ENCODE assay signal across 12 mouse cellular contexts in genomic region chr7:110774674-110775073, GRCm38 (mm10). TPM values are rescaled to one million over a fixed set of nuclear protein-coding genes. Genes with fewer than 3 reads are reported as not detected.
A peak's percentile ranks its signal among the peaks of the same experiment; 100 is the strongest.
DNase-seq lines count a peak whose midpoint lies in the region; ATAC-seq and TF ChIP-seq lines count a peak whose summit lies in the region.
"Had no signal": no experiment of that assay in that cellular context is flagged by ENCODE, and none has a peak within 500 bp of the region (broad histone marks: within the 10 kb centered on the region; RNA-seq: fewer than 3 reads in every experiment).

No protein-coding gene starts in this region.

- no peaks in the 10 kb centered on the region for H3K9me3 ChIP-seq in heart, embryonic 10.5 days
- no peaks in the 10 kb centered on the region for H3K9me3 ChIP-seq in neural tube, embryonic 15.5 days (replicated peaks)
- no peaks in the 10 kb centered on the region for H3K9me3 ChIP-seq in liver, embryonic 14.5 days (ENCODE audit: control insufficient read depth, low read length)
- no peaks in the 10 kb centered on the region for H3K9me3 ChIP-seq in stomach, embryonic 15.5 days
- no peaks in the 10 kb centered on the region for H3K9me3 ChIP-seq in midbrain, embryonic 14.5 days (ENCODE audit: control insufficient read depth, low read length)
- H3K9me3 ChIP-seq: embryonic facial prominence, embryonic 15.5 days; neural tube, embryonic 12.5 days had no signal

- peak; percentile 84 for DNase-seq in heart, embryonic 10.5 days (ENCODE audit: low spot score)
- no peak for DNase-seq in heart, adult 18-20 months
- DNase-seq in neural tube, embryonic 10.5 days (ENCODE audit: extremely low spot score, low spot score) = no peak
- peak; percentile 86 to 88 (median 88) for DNase-seq in liver, embryonic 14.5 days (ENCODE audit: low read depth in 3 of 3, low spot score in 3 of 3)
- DNase-seq in adipocyte (ENCODE audit: low spot score) = no peak
- DNase-seq in midbrain, embryonic 14.5 days = no peak
- DNase-seq: adrenal gland, adult 2 months; lung, postnatal 4 days had no signal

- TF ChIP-seq EP300 in liver, embryonic 14.5 days (IDR thresholded peaks at IDR 0.05; ENCODE audit: low read depth) = peak; percentile 79

- WGBS in heart, embryonic 10.5 days = 43% methylated on average over 8 of the region's 8 CpGs
- 83% methylated on average over 8 of the region's 8 CpGs for WGBS in neural tube, embryonic 15.5 days
- 19% methylated on average over 8 of the region's 8 CpGs for WGBS in liver, embryonic 14.5 days (ENCODE audit: insufficient replicate concordance)
- WGBS in stomach, embryonic 15.5 days = 76% methylated on average over 8 of the region's 8 CpGs
- 90% methylated on average over 8 of the region's 8 CpGs for WGBS in midbrain, embryonic 14.5 days

- H3K4me2 ChIP-seq in neural tube, embryonic 15.5 days = no peak overlapping the region
- H3K4me2 ChIP-seq in liver, embryonic 14.5 days (ENCODE audit: low read depth) = peak overlapping the region; percentile 93
- H3K4me2 ChIP-seq in stomach, embryonic 15.5 days = 0 out of 2 replicates have a peak overlapping the region, but pooled peaks have one; percentile 27
- H3K4me2 ChIP-seq in midbrain, embryonic 14.5 days (ENCODE audit: low read length) = no peak overlapping the region
- H3K4me2 ChIP-seq: neural tube, embryonic 12.5 days had no signal

- no peak for ATAC-seq in neural tube, embryonic 15.5 days (ENCODE audit: low FRiP score)
- peak; percentile 83 for ATAC-seq in liver, embryonic 14.5 days (ENCODE audit: insufficient read depth)
- peak; percentile 82 for ATAC-seq in stomach, embryonic 15.5 days (ENCODE audit: insufficient read depth, low FRiP score, low read depth)
- ATAC-seq in midbrain, embryonic 14.5 days (ENCODE audit: low FRiP score, low TSS enrichment) = no peak

- H3K9ac ChIP-seq in neural tube, embryonic 15.5 days (replicated peaks) = no peak overlapping the region
- H3K9ac ChIP-seq in liver, embryonic 14.5 days (replicated peaks) = peak overlapping the region; percentile 98
- no peak overlapping the region for H3K9ac ChIP-seq in stomach, embryonic 15.5 days
- H3K9ac ChIP-seq in midbrain, embryonic 14.5 days (replicated peaks; ENCODE audit: low read length) = no peak overlapping the region
- H3K9ac ChIP-seq: embryonic facial prominence, embryonic 15.5 days; neural tube, embryonic 12.5 days had no signal

- peaks cover 10% of the 10 kb centered on the region for H3K27me3 ChIP-seq in heart, embryonic 10.5 days (ENCODE audit: insufficient read depth, poor library complexity, severe bottlenecking)
- no peaks in the 10 kb centered on the region for H3K27me3 ChIP-seq in neural tube, embryonic 15.5 days (replicated peaks)
- no peaks in the 10 kb centered on the region for H3K27me3 ChIP-seq in liver, embryonic 14.5 days (ENCODE audit: control insufficient read depth, insufficient read depth, low read length)
- no peaks in the 10 kb centered on the region; the same call in 1 of the 2 replicates for H3K27me3 ChIP-seq in stomach, embryonic 15.5 days (replicated peaks)
- no peaks in the 10 kb centered on the region for H3K27me3 ChIP-seq in midbrain, embryonic 14.5 days (ENCODE audit: control insufficient read depth, insufficient read depth, low read length)
- H3K27me3 ChIP-seq: embryonic facial prominence, embryonic 15.5 days had no signal

- H3K4me3 ChIP-seq in heart, embryonic 10.5 days = no peak overlapping the region
- no peak overlapping the region for H3K4me3 ChIP-seq in neural tube, embryonic 15.5 days (replicated peaks)
- peak overlapping the region; percentile 80 to 89 for H3K4me3 ChIP-seq in liver, embryonic 14.5 days (ENCODE audit: insufficient read depth in 1 of 2, low read depth in 2 of 2, low read length in 2 of 2)
- no peak overlapping the region for H3K4me3 ChIP-seq in stomach, embryonic 15.5 days (replicated peaks)
- no peak overlapping the region for H3K4me3 ChIP-seq in midbrain, embryonic 14.5 days (replicated peaks; ENCODE audit: low read depth, low read length)
- H3K4me3 ChIP-seq: neural tube, embryonic 12.5 days had no signal

- no peaks in the 10 kb centered on the region for H3K36me3 ChIP-seq in heart, embryonic 10.5 days
- no peaks in the 10 kb centered on the region for H3K36me3 ChIP-seq in neural tube, embryonic 15.5 days
- peaks cover 18% of the 10 kb centered on the region for H3K36me3 ChIP-seq in liver, embryonic 14.5 days (replicated peaks; ENCODE audit: control insufficient read depth, insufficient read depth, low read depth)
- no peaks in the 10 kb centered on the region for H3K36me3 ChIP-seq in stomach, embryonic 15.5 days
- H3K36me3 ChIP-seq in midbrain, embryonic 14.5 days (ENCODE audit: control insufficient read depth, insufficient read depth, low read length) = no peaks in the 10 kb centered on the region
- H3K36me3 ChIP-seq: embryonic facial prominence, embryonic 15.5 days; neural tube, embryonic 12.5 days had no signal

- no peak for TF ChIP-seq CTCF in liver, embryonic 14.5 days (IDR thresholded peaks at IDR 0.05; ENCODE audit: low read depth)

- peak overlapping the region; percentile 17; the same call in 1 of the 2 replicates for H3K27ac ChIP-seq in heart, embryonic 10.5 days
- H3K27ac ChIP-seq in neural tube, embryonic 15.5 days (replicated peaks) = peak overlapping the region; percentile 75; the same call in 1 of the 2 replicates
- H3K27ac ChIP-seq in liver, embryonic 14.5 days = peak overlapping the region; percentile 92
- H3K27ac ChIP-seq in stomach, embryonic 15.5 days = no peak overlapping the region
- no peak overlapping the region for H3K27ac ChIP-seq in midbrain, embryonic 14.5 days (replicated peaks; ENCODE audit: low read depth, low read length)
- H3K27ac ChIP-seq: neural tube, embryonic 12.5 days had no signal

- H3K4me1 ChIP-seq in heart, embryonic 10.5 days = peaks cover 53% of the 10 kb centered on the region
- H3K4me1 ChIP-seq in neural tube, embryonic 15.5 days = peaks cover 15% of the 10 kb centered on the region
- H3K4me1 ChIP-seq in liver, embryonic 14.5 days (replicated peaks; ENCODE audit: control insufficient read depth in 2 of 2, insufficient read depth in 2 of 2, low read length in 1 of 2) = peaks cover 83 to 84% of the 10 kb centered on the region in 2 experiments
- peaks cover 13% of the 10 kb centered on the region; the same call in 1 of the 2 replicates for H3K4me1 ChIP-seq in stomach, embryonic 15.5 days
- 0 out of 2 replicates have a peak, but pooled peaks cover 8% of the 10 kb centered on the region for H3K4me1 ChIP-seq in midbrain, embryonic 14.5 days (ENCODE audit: control insufficient read depth, insufficient read depth, low read length)
- H3K4me1 ChIP-seq: neural tube, embryonic 12.5 days had no signal

RNA-seq across cellular contexts. Expression of gene Ampd3, which starts 6.7 kb away (rescaled TPM):
- polyA plus RNA-seq in heart, embryonic 10.5 days (2016; fragmentation: Nextera tagmentation; extraction: Ambion mirVana) = 4.9 and 5.7 TPM in 2 replicates
- 10 to 100 TPM; 31.3 to 34.4 TPM for total RNA-seq in heart, adult 18-20 months (2021)
- polyA plus RNA-seq in neural tube, embryonic 15.5 days (2015; fragmentation: Nextera tagmentation; extraction: Ambion mirVana) = 12.0 and 12.6 TPM in 2 replicates
- 19.4 and 21.9 TPM in 2 replicates for polyA plus RNA-seq in liver, embryonic 14.5 days (2012; rRNA removed)
- polyA plus RNA-seq in liver, embryonic 14.5 days (2014; fragmentation: Nextera tagmentation; extraction: Ambion mirVana) = 28.6 and 32.9 TPM in 2 replicates
- 5.0 and 5.9 TPM in 2 replicates for polyA plus RNA-seq in stomach, embryonic 15.5 days (2015; fragmentation: Nextera tagmentation; extraction: Ambion mirVana)
- 7.8 and 8.2 TPM in 2 replicates for polyA plus RNA-seq in midbrain, embryonic 14.5 days (2014; fragmentation: Nextera tagmentation; extraction: Ambion mirVana)

Comparison
In these comparisons a context has a peak if more than half of its experiments do, and no peak if none do; other contexts are left out.
1. DNase-seq: peak in heart, embryonic 10.5 days (single experiment) and liver, embryonic 14.5 days (3 of 3); none in heart, adult 18-20 months (0 of 2), neural tube, embryonic 10.5 days (single experiment), adipocyte (single experiment) and midbrain, embryonic 14.5 days (single experiment).
2. H3K27ac ChIP-seq: peak in heart, embryonic 10.5 days (single experiment), neural tube, embryonic 15.5 days (single experiment) and liver, embryonic 14.5 days (single experiment); none in stomach, embryonic 15.5 days (single experiment) and midbrain, embryonic 14.5 days (single experiment).
3. H3K4me3 ChIP-seq: peak in liver, embryonic 14.5 days (2 of 2); none in heart, embryonic 10.5 days (single experiment), neural tube, embryonic 15.5 days (single experiment), stomach, embryonic 15.5 days (single experiment) and midbrain, embryonic 14.5 days (single experiment).
4. ATAC-seq: peak in liver, embryonic 14.5 days (single experiment) and stomach, embryonic 15.5 days (single experiment); none in neural tube, embryonic 15.5 days (single experiment) and midbrain, embryonic 14.5 days (single experiment).
5. H3K4me2 ChIP-seq: peak in liver, embryonic 14.5 days (single experiment) and stomach, embryonic 15.5 days (single experiment); none in neural tube, embryonic 15.5 days (single experiment) and midbrain, embryonic 14.5 days (single experiment).